Comparison of ENCODE assay signal across 11 mouse cellular contexts in genomic region chr11:88594804-88595611, GRCm38 (mm10).
DNase-seq lines count a peak whose midpoint lies in the region; ATAC-seq and TF ChIP-seq lines count a peak whose summit lies in the region.
"Had no signal": no experiment of that assay in that cellular context is flagged by ENCODE, and none has a peak within 500 bp of the region (broad histone marks: within the 10 kb centered on the region; RNA-seq: fewer than 3 reads in every experiment).

No protein-coding gene starts in this region.

- H3K27me3 ChIP-seq in kidney, postnatal 0 days (ENCODE audit: insufficient read depth, low read length) = no peaks in the 10 kb centered on the region
- H3K27me3 ChIP-seq in ES-Bruce4 (ENCODE audit: control insufficient read depth, insufficient read depth, low read length, poor library complexity, severe bottlenecking) = no peaks in the 10 kb centered on the region
- H3K27me3 ChIP-seq in embryonic facial prominence, embryonic 12.5 days = no peaks in the 10 kb centered on the region
- no peaks in the 10 kb centered on the region for H3K27me3 ChIP-seq in limb, embryonic 11.5 days (ENCODE audit: control insufficient read depth, insufficient read depth, low read length)

- TF ChIP-seq CTCF in kidney, postnatal 0 days (IDR thresholded peaks at IDR 0.05; ENCODE audit: low read depth) = no peak
- TF ChIP-seq CTCF in ES-Bruce4 (IDR thresholded peaks at IDR 0.05; ENCODE audit: low read depth, low read length) = no peak

- no peaks in the 10 kb centered on the region for H3K9me3 ChIP-seq in kidney, postnatal 0 days (replicated peaks; ENCODE audit: low read length)
- no peaks in the 10 kb centered on the region for H3K9me3 ChIP-seq in ES-Bruce4 (replicated peaks; ENCODE audit: control insufficient read depth, insufficient read depth, low read length, poor library complexity, severe bottlenecking)
- no peaks in the 10 kb centered on the region for H3K9me3 ChIP-seq in embryonic facial prominence, embryonic 12.5 days
- no peaks in the 10 kb centered on the region for H3K9me3 ChIP-seq in limb, embryonic 11.5 days (ENCODE audit: control insufficient read depth, low read length)

- DNase-seq in kidney, postnatal 0 days (ENCODE audit: low spot score) = peak; percentile 77
- no peak for DNase-seq in kidney, postnatal 25 days
- DNase-seq in limb, embryonic 11.5 days (ENCODE audit: low spot score) = no peak
- no peak for DNase-seq in layer of hippocampus, postnatal 10 days (ENCODE audit: low spot score in 2 of 2)
- no peak for DNase-seq in cerebellum, postnatal 14 days
- no peak for DNase-seq in layer of hippocampus, adult 18-20 months (ENCODE audit: low spot score in 2 of 2)
- DNase-seq: cerebellum, adult 8-10 months; gastrocnemius, adult 2 months had no signal

- 26% methylated on average over 13 of the region's 13 CpGs for WGBS in kidney, postnatal 0 days
- 44% methylated on average over 13 of the region's 13 CpGs for WGBS in embryonic facial prominence, embryonic 12.5 days
- 62% methylated on average over 13 of the region's 13 CpGs for WGBS in limb, embryonic 11.5 days

- ATAC-seq in kidney, postnatal 0 days (replicated peaks; ENCODE audit: low FRiP score, low read depth) = peak; percentile 81
- no peak for ATAC-seq in embryonic facial prominence, embryonic 12.5 days (ENCODE audit: insufficient number of reproducible peaks, insufficient read depth, low FRiP score, low TSS enrichment)
- ATAC-seq in limb, embryonic 11.5 days (ENCODE audit: insufficient number of reproducible peaks, low FRiP score, low TSS enrichment, low read depth) = no peak

- H3K4me1 ChIP-seq in kidney, postnatal 0 days (replicated peaks; ENCODE audit: insufficient read depth, low read length) = peaks cover 37% of the 10 kb centered on the region
- H3K4me1 ChIP-seq in ES-Bruce4 (ENCODE audit: control insufficient read depth, insufficient read depth, low read length) = peaks cover 4% of the 10 kb centered on the region
- H3K4me1 ChIP-seq in embryonic facial prominence, embryonic 12.5 days = peaks cover 47% of the 10 kb centered on the region
- H3K4me1 ChIP-seq in limb, embryonic 11.5 days (ENCODE audit: control insufficient read depth, insufficient read depth, low read length) = peaks cover 35% of the 10 kb centered on the region

- no peak overlapping the region for H3K9ac ChIP-seq in kidney, postnatal 0 days (ENCODE audit: low read depth, low read length)
- no peak overlapping the region for H3K9ac ChIP-seq in ES-Bruce4 (ENCODE audit: low read depth, poor library complexity, severe bottlenecking)
- no peak overlapping the region for H3K9ac ChIP-seq in embryonic facial prominence, embryonic 12.5 days
- no peak overlapping the region for H3K9ac ChIP-seq in limb, embryonic 11.5 days (ENCODE audit: low read length)
- H3K9ac ChIP-seq: liver, embryonic 14.5 days had no signal

- peak overlapping the region; percentile 55 for H3K27ac ChIP-seq in kidney, postnatal 0 days
- peak overlapping the region; percentile 57 for H3K27ac ChIP-seq in ES-Bruce4 (ENCODE audit: insufficient read depth, low read length)
- H3K27ac ChIP-seq in embryonic facial prominence, embryonic 12.5 days = peak overlapping the region; percentile 80
- H3K27ac ChIP-seq in limb, embryonic 11.5 days (replicated peaks; ENCODE audit: low read depth, low read length) = peak overlapping the region; percentile 26; the same call in 1 of the 2 replicates
- H3K27ac ChIP-seq: liver, embryonic 14.5 days had no signal

- no peak for TF ChIP-seq EP300 in ES-Bruce4 (IDR thresholded peaks at IDR 0.05; ENCODE audit: insufficient read depth, low read depth, low read length)

- H3K36me3 ChIP-seq in kidney, postnatal 0 days (ENCODE audit: insufficient read depth, low read length) = no peaks in the 10 kb centered on the region
- no peaks in the 10 kb centered on the region; the same call in 1 of the 2 replicates for H3K36me3 ChIP-seq in ES-Bruce4 (ENCODE audit: control insufficient read depth, insufficient read depth, low read length, poor library complexity, severe bottlenecking)
- H3K36me3 ChIP-seq in embryonic facial prominence, embryonic 12.5 days = peaks cover under 1% of the 10 kb centered on the region; the same call in 1 of the 2 replicates
- H3K36me3 ChIP-seq in limb, embryonic 11.5 days (ENCODE audit: control insufficient read depth, insufficient read depth, low read length) = peaks cover 2% of the 10 kb centered on the region; the same call in 1 of the 2 replicates

- H3K4me3 ChIP-seq in kidney, postnatal 0 days (replicated peaks; ENCODE audit: low read depth, low read length) = no peak overlapping the region
- H3K4me3 ChIP-seq in ES-Bruce4 (ENCODE audit: low read depth, low read length) = no peak overlapping the region
- no peak overlapping the region for H3K4me3 ChIP-seq in embryonic facial prominence, embryonic 12.5 days
- H3K4me3 ChIP-seq in limb, embryonic 11.5 days (ENCODE audit: low read depth, low read length) = no peak overlapping the region
- H3K4me3 ChIP-seq: gastrocnemius, adult 2 months had no signal

- TF ChIP-seq POLR2A in ES-Bruce4 (IDR thresholded peaks at IDR 0.05; ENCODE audit: insufficient read depth, low read length) = no peak

- H3K4me2 ChIP-seq in kidney, postnatal 0 days (ENCODE audit: low read length) = no peak overlapping the region
- no peak overlapping the region; the same call in 1 of the 2 replicates for H3K4me2 ChIP-seq in embryonic facial prominence, embryonic 12.5 days (replicated peaks)
- H3K4me2 ChIP-seq in limb, embryonic 11.5 days (ENCODE audit: low read depth, severe bottlenecking) = no peak overlapping the region

Comparison
In these comparisons a context has a peak if more than half of its experiments do, and no peak if none do; other contexts are left out.
1. H3K27ac ChIP-seq: peak in every context shown above with its lines; median percentile 80 in embryonic facial prominence, embryonic 12.5 days; 57 in ES-Bruce4; 55 in kidney, postnatal 0 days; 26 in limb, embryonic 11.5 days.